Mouse (Mus musculus) brain, embryonic 14.5 days (tissue): ENCODE measurements around the gene Slc35c2. TPM values are rescaled to one million over a fixed set of nuclear protein-coding genes. Genes with fewer than 3 reads are reported as not detected.

Experiments used
- DNase-seq: peaks from one replicate; pipeline ENCODE4 v3.0.0-alpha.2; 2011; ENCODE audit warnings: low read depth
- CTCF ChIP-seq: fragments of 200-500 bp; IDR thresholded peaks from 2 replicates; pipeline ENCODE4 v1.5.1; 2012; ENCODE audit warnings: inconsistent platforms, mild to moderate bottlenecking, moderate library complexity, borderline replicate concordance; ENCODE audit not compliant: insufficient read depth, insufficient read length; ENCODE audit errors: extremely low read depth
- POLR2A ChIP-seq: fragments of 200-500 bp; IDR thresholded peaks from 2 replicates; pipeline ENCODE4 v1.6.1; 2012; ENCODE audit warnings: mild to moderate bottlenecking, inconsistent platforms, borderline replicate concordance; ENCODE audit not compliant: poor library complexity, insufficient read depth, insufficient read length, severe bottlenecking; ENCODE audit errors: extremely low read depth
- polyA plus RNA-seq: library from polyadenylated mRNA; depleted of rRNA; stranded (reverse); fragments of >200 nt; gene quantifications from 2 replicates; pipeline ENCODE4 v1.2.3, GENCODE M21; 2012

The Slc35c2 gene
- polyA plus RNA-seq, 1 experiment: 62.3 TPM

- DNase-seq: no peak
- TF ChIP-seq CTCF: no peak
- no peak for TF ChIP-seq POLR2A
These were observed 25.2 kb downstream of the Slc35c2 start for GRCm38 (mm10) chr2:165262274-165262990.

GRCm38 (mm10) chr2:165259859-165260258 is 27.8 kb downstream of the Slc35c2 start:
- TF ChIP-seq CTCF (no peak), POLR2A (no peak)

GRCm38 (mm10) chr2:165258321-165258720 is 29.3 kb downstream of the Slc35c2 start:
- TF ChIP-seq POLR2A: no peak
- TF ChIP-seq CTCF: no peak
- no peak for DNase-seq

More at GRCm38 (mm10) chr2:165259859-165260258, 27.8 kb downstream of the Slc35c2 start:
- no peak for DNase-seq

- TF ChIP-seq POLR2A (no peak), CTCF (no peak)
These were observed 30.4 kb downstream of the Slc35c2 start for GRCm38 (mm10) chr2:165257151-165257834.

GRCm38 (mm10) chr2:165256213-165256612 is 31.5 kb downstream of the Slc35c2 start:
- DNase-seq: no peak
- no peak for TF ChIP-seq CTCF
- no peak for TF ChIP-seq POLR2A

More at GRCm38 (mm10) chr2:165257151-165257834, 30.4 kb downstream of the Slc35c2 start:
- peak; percentile 47 for DNase-seq

GRCm38 (mm10) chr2:165253867-165254266 is 33.8 kb downstream of the Slc35c2 start:
- TF ChIP-seq POLR2A (no peak), CTCF (peak; percentile 5; the same call in 1 of the 2 replicates)
- peak; percentile 70 for DNase-seq

- DNase-seq: no peak
- TF ChIP-seq POLR2A: no peak
- TF ChIP-seq CTCF: no peak
These were observed 34.4 kb downstream of the Slc35c2 start for GRCm38 (mm10) chr2:165253269-165253668.

- no peak for DNase-seq
- no peak for TF ChIP-seq POLR2A
- no peak for TF ChIP-seq CTCF
These were observed 34.9 kb downstream of the Slc35c2 start for GRCm38 (mm10) chr2:165252801-165253200.

- no peak for DNase-seq
- TF ChIP-seq POLR2A (no peak), CTCF (no peak)
These were observed 35.3 kb downstream of the Slc35c2 start for GRCm38 (mm10) chr2:165252381-165252780.

- no peak for DNase-seq
- no peak for TF ChIP-seq POLR2A
- TF ChIP-seq CTCF: no peak
These were observed 36.8 kb downstream of the Slc35c2 start for GRCm38 (mm10) chr2:165250903-165251302.

GRCm38 (mm10) chr2:165248967-165249366 is 38.7 kb downstream of the Slc35c2 start:
- TF ChIP-seq CTCF (no peak), POLR2A (no peak)
- peak; percentile 67 for DNase-seq
